Mouse (Mus musculus) lung, postnatal 36 days (tissue): ENCODE data around the gene Tnfrsf17.
"Not testable (repeated sequence)": the region's sequence is repeated elsewhere in the genome, so short reads cannot be mapped to it uniquely, and the experiment has no call there.

Experiments used
- DNase-seq: peaks from one replicate; pipeline ENCODE4 v3.0.0; 2022; ENCODE audit warnings: mixed read lengths

The Tnfrsf17 gene

GRCm38 (mm10) chr16:11343292-11343815, 29.7 kb downstream of the Tnfrsf17 start:
- peak; percentile 67 for DNase-seq

- DNase-seq = peak; percentile 34
Observed at GRCm38 (mm10) chr16:11351903-11352302, 38.3 kb downstream of the Tnfrsf17 start.

GRCm38 (mm10) chr16:11359173-11359572, 45.6 kb downstream of the Tnfrsf17 start:
- no peak for DNase-seq

- no peak for DNase-seq
Observed at GRCm38 (mm10) chr16:11359919-11360318, 46.3 kb downstream of the Tnfrsf17 start.

GRCm38 (mm10) chr16:11360576-11360975, 47.0 kb downstream of the Tnfrsf17 start:
- not testable (repeated sequence) for DNase-seq

- DNase-seq = no peak
Observed at GRCm38 (mm10) chr16:11365626-11366025, 52.0 kb downstream of the Tnfrsf17 start.

GRCm38 (mm10) chr16:11366851-11367250, 53.2 kb downstream of the Tnfrsf17 start:
- DNase-seq = no peak

GRCm38 (mm10) chr16:11368412-11368811, 54.8 kb downstream of the Tnfrsf17 start:
- DNase-seq = no peak

GRCm38 (mm10) chr16:11369162-11369561, 55.5 kb downstream of the Tnfrsf17 start:
- no peak for DNase-seq

GRCm38 (mm10) chr16:11369642-11370041, 56.0 kb downstream of the Tnfrsf17 start:
- DNase-seq = no peak
